Mouse (Mus musculus) left cerebral cortex, postnatal 25 days (tissue): ENCODE data around the gene Ctnna3. TPM values are rescaled to one million over a fixed set of nuclear protein-coding genes. Genes with fewer than 3 reads are reported as not detected.
"Not testable (repeated sequence)": the region's sequence is repeated elsewhere in the genome, so short reads cannot be mapped to it uniquely, and the experiment has no call there.

Source experiments
- DNase-seq, 2 experiments: peaks; one replicate each; pipeline ENCODE4 v3.0.0; 2022; ENCODE audit warnings: low spot score in 2 of 2, mixed read lengths in 1 of 2
- intact Hi-C: fragments of 180-260 bp; cut with DNase I; formaldehyde crosslinking; loops from one replicate; pipeline ENCODE4 v1.15.1; 2025
- total RNA-seq, 2 experiments: library from RNA; stranded (reverse); gene quantifications; 2 replicates each; pipeline ENCODE4 v1.2.3; 2021

Ctnna3 gene
- total RNA-seq, 2 experiments from 2014 or later, result 2.1 to 2.2 TPM

DNA sequence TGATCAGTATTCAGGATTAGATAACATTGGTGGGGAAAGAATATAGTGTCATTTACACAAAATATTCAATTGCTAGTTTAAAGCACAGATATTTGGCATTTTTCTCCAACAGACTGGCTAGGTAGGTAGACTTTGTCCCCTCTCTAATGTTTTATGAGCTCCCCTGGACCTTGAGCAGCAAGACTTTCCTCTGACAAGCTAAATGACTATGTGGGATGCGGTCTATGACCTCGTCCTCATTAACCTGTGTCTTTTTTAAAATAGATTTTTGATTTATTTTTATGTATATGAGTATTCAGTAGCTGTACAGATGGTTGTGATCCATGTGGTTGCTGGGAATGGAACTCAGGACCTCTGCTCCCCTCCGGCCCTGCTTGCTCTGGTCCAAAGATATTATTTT, 1471.8 kb downstream of the Ctnna3 start:
- DNase-seq, result no peak
- intact Hi-C loops, result no loop called here

DNA sequence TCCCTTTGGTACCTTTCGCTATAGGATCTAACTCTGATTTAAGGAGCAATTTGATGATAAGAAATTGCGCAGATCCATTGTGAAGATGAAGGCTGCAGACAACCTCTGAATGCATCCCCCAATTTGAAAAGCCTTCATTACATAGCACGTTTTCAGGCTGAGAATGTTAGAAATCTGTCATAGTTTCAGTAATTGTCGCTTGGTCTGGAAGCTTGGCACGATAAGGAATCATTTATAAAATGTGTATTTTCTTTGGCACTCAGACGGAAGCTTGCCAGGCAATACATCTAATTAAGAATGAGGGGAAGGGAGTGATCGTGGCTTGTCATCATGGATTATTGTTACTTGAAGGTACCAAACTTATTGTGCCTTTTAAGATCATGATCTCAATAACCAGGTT, 1511.1 kb downstream of the Ctnna3 start:
- DNase-seq, result no peak
- intact Hi-C loops, result no loop called here

DNA sequence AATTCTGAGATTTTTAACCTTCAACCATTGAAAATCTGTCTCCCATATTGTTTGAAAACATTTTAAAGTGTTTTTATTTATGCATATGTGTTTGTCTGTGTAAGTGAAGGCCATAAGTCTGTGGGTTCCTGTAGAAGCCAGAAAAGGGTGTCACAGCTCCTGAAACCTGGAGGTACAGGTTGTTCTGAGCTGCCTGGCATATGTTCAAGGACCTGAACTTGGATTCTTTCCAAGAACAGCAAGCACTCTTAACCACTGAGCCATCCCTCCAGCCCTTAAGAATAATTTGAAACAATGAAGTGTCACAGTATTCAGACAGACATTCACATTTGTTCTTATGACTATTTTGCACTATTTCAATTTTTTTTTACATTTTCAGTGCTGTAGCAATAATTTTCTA, 1528.5 kb downstream of the Ctnna3 start:
- DNase-seq, result no peak
- intact Hi-C loops, result no loop called here

DNA sequence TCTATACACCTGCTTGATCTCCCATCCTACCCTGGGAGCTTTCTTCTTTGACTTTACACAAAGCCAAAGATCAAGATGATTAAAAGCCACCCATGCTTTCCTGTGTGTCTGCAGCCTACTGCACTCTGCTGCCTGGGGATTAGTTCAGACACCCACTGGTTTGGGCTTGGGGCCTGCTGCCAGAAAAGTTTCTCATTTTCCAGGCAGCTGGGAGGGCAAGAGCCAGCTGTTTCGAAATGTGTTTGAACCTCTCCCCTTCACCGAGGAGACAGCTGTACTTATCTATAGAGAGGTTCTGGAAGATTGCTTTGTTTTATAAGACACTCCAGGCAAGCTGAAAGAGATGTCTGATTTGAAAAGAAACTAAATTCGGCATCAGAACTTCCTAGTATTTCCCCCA, 1563.0 kb downstream of the Ctnna3 start:
- intact Hi-C loops, result no loop called here
- DNase-seq, result peak in 1 of 2 experiments; percentile 3

DNA sequence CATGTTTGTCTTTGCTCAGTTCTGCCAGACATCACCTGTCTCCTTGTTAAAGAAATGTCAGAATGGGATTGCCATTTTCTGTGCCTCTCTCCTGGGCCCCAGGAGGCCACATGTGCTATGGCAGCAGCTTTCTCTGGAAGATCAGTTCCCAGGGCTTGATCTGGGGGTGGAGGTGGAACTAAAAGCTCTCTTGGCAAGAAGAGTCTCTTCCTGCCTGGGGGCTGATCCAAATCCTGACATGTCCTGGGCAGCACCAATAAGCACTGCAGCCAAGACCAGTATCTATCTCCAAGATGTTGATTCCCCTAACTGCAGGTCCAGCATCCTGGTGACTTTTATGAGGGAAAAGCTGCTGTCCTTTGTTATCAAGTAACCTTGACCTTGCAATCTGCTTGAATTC, 1583.6 kb downstream of the Ctnna3 start:
- intact Hi-C loops, result no loop called here
- DNase-seq, result no peak

DNA sequence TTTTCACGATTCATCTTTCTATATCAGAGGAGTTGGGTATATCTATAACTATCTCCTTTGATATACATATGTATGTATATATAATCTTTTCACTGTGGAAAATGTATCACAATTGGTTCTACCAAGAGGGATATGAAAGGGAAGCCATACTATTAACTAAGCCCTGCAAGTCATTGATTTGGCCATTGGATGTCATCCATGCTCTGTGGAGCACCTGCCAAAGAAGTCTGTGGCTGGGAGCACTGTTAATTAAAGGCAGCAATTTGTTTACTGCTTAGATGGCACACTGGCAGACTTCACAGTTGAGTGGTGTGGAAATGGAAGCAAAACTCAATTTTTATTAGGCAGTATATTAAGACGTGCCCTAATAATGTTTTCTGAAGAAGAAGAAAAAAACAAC, 1592.8 kb downstream of the Ctnna3 start:
- intact Hi-C loops, result no loop called here
- DNase-seq, result no peak

DNA sequence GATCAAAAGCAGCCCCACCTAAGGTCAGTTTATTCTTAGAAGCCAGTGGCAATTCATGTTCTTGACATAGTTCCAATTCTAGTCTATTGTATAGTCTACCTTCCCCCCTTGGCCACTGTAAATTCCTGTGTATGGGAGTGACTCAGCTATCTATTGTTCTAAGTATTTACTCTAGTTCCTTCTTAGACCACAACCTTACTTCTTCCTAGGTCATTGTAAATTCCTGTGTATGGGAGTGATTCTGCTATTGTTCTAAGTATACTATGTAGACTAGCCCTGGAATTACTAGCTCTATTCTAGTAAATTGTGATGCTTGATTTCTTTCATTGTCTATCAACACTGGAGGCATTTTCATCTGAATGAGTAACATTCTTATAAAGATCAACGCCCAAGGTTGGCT, 1603.6 kb downstream of the Ctnna3 start:
- DNase-seq, intact Hi-C loops: not testable (repeated sequence)

Other genes with a start within 250 kb of the Ctnna3 start
- 1 to 10 TPM; 2.8 to 3.8 TPM for gene Mypn, start 226.1 kb upstream of the Ctnna3 start, total RNA-seq
- 10 to 100 TPM; 43.1 to 44.4 TPM for gene Herc4, start 186.3 kb upstream of the Ctnna3 start, total RNA-seq
- 10 to 100 TPM; 12.1 to 13.3 TPM for gene Sirt1, start 48.4 kb upstream of the Ctnna3 start, total RNA-seq
- 10 to 100 TPM; 17.9 to 20.2 TPM for gene Dnajc12, start 47.7 kb upstream of the Ctnna3 start, total RNA-seq
- not detected for gene Gm7075, start 8.3 kb upstream of the Ctnna3 start, total RNA-seq